Comparison of ENCODE assay signal across 8 mouse cellular contexts in genomic region chr7:6937040-6937439, GRCm38 (mm10). TPM values are rescaled to one million over a fixed set of nuclear protein-coding genes. Genes with fewer than 3 reads are reported as not detected.
A peak's percentile ranks its signal among the peaks of the same experiment; 100 is the strongest.
DNase-seq lines count a peak whose midpoint lies in the region; ATAC-seq and TF ChIP-seq lines count a peak whose summit lies in the region.

No protein-coding gene starts in this region.

- no peak overlapping the region for H3K9ac ChIP-seq in liver, embryonic 11.5 days (ENCODE audit: low read depth, low read length)
- no peak overlapping the region for H3K9ac ChIP-seq in intestine, embryonic 15.5 days
- no peak overlapping the region for H3K9ac ChIP-seq in midbrain, embryonic 11.5 days (ENCODE audit: low read length)

- DNase-seq in liver: peak; percentile 65
- no peak for DNase-seq in liver, embryonic 11.5 days (ENCODE audit: low spot score)
- peak; percentile 88 to 92 for DNase-seq in cerebellum, postnatal 10 days
- DNase-seq in frontal cortex, postnatal 25 days (ENCODE audit: low spot score in 2 of 2): peak; percentile 62 to 71
- peak; percentile 34 to 50 for DNase-seq in left cerebral cortex, adult 8-10 months (ENCODE audit: low spot score in 2 of 2)
- peak; percentile 94 for DNase-seq in midbrain, embryonic 11.5 days (ENCODE audit: low spot score, missing footprints)

- ATAC-seq in liver, embryonic 11.5 days (replicated peaks; ENCODE audit: low FRiP score): no peak
- peak; percentile 58; the same call in 1 of the 2 replicates for ATAC-seq in intestine, embryonic 15.5 days
- ATAC-seq in midbrain, embryonic 11.5 days (ENCODE audit: low FRiP score): peak; percentile 62

- no peaks in the 10 kb centered on the region for H3K4me1 ChIP-seq in liver, embryonic 11.5 days (replicated peaks; ENCODE audit: control insufficient read depth, insufficient read depth, low read length)
- H3K4me1 ChIP-seq in intestine, embryonic 15.5 days (replicated peaks): no peaks in the 10 kb centered on the region
- H3K4me1 ChIP-seq in midbrain, embryonic 11.5 days (ENCODE audit: control insufficient read depth, insufficient read depth, low read length): no peaks in the 10 kb centered on the region
- no peaks in the 10 kb centered on the region for H3K4me1 ChIP-seq in small intestine, adult 2 months (ENCODE audit: control insufficient read depth, insufficient read depth, insufficient read length, low read length)

- no peak overlapping the region for H3K27ac ChIP-seq in liver, embryonic 11.5 days (ENCODE audit: low read depth, low read length)
- H3K27ac ChIP-seq in intestine, embryonic 15.5 days: no peak overlapping the region
- H3K27ac ChIP-seq in midbrain, embryonic 11.5 days (ENCODE audit: low read depth, low read length): no peak overlapping the region
- no peak overlapping the region for H3K27ac ChIP-seq in small intestine, adult 2 months (ENCODE audit: insufficient read depth, low read depth, low read length)

- no peak overlapping the region for H3K4me3 ChIP-seq in liver, embryonic 11.5 days (ENCODE audit: low read depth, low read length)
- H3K4me3 ChIP-seq in intestine, embryonic 15.5 days (replicated peaks): no peak overlapping the region
- H3K4me3 ChIP-seq in midbrain, embryonic 11.5 days (ENCODE audit: low read depth, low read length): no peak overlapping the region
- H3K4me3 ChIP-seq in small intestine, adult 2 months (ENCODE audit: low read depth, low read length): no peak overlapping the region

- no peak overlapping the region for H3K4me2 ChIP-seq in liver, embryonic 11.5 days
- H3K4me2 ChIP-seq in intestine, embryonic 15.5 days (replicated peaks): no peak overlapping the region
- H3K4me2 ChIP-seq in midbrain, embryonic 11.5 days: no peak overlapping the region

- H3K27me3 ChIP-seq in liver, embryonic 11.5 days (replicated peaks; ENCODE audit: control insufficient read depth, insufficient read depth, low read length): no peaks in the 10 kb centered on the region
- no peaks in the 10 kb centered on the region for H3K27me3 ChIP-seq in intestine, embryonic 15.5 days (replicated peaks)
- no peaks in the 10 kb centered on the region for H3K27me3 ChIP-seq in midbrain, embryonic 11.5 days (ENCODE audit: control insufficient read depth, insufficient read depth, low read length)
- H3K27me3 ChIP-seq in small intestine, adult 2 months (ENCODE audit: control insufficient read depth, insufficient read depth, low read length): no peaks in the 10 kb centered on the region

- H3K9me3 ChIP-seq in liver, embryonic 11.5 days (ENCODE audit: control insufficient read depth, low read length): no peaks in the 10 kb centered on the region
- H3K9me3 ChIP-seq in intestine, embryonic 15.5 days: no peaks in the 10 kb centered on the region
- no peaks in the 10 kb centered on the region for H3K9me3 ChIP-seq in midbrain, embryonic 11.5 days (ENCODE audit: control insufficient read depth, low read length)

- TF ChIP-seq CTCF in small intestine, adult 2 months (IDR thresholded peaks at IDR 0.05; ENCODE audit: extremely low read depth, insufficient read length, insufficient replicate concordance, low read depth, low read length): peak; percentile 68; the same call in 1 of the 2 replicates

- 46% methylated on average over 11 of the region's 11 CpGs for WGBS in liver, embryonic 11.5 days
- WGBS in intestine, embryonic 15.5 days: 37% methylated on average over 11 of the region's 11 CpGs
- WGBS in midbrain, embryonic 11.5 days: 50% methylated on average over 11 of the region's 11 CpGs
- WGBS in small intestine, adult 2 months: 27% methylated on average over 11 of the region's 11 CpGs

- TF ChIP-seq POLR2A in small intestine, adult 2 months (IDR thresholded peaks at IDR 0.05; ENCODE audit: low read depth, low read length): no peak

- H3K36me3 ChIP-seq in liver, embryonic 11.5 days (ENCODE audit: control insufficient read depth, insufficient read depth, low read length): no peaks in the 10 kb centered on the region
- no peaks in the 10 kb centered on the region for H3K36me3 ChIP-seq in intestine, embryonic 15.5 days
- H3K36me3 ChIP-seq in midbrain, embryonic 11.5 days (ENCODE audit: control insufficient read depth, insufficient read depth, low read length): no peaks in the 10 kb centered on the region
- no peaks in the 10 kb centered on the region for H3K36me3 ChIP-seq in small intestine, adult 2 months (ENCODE audit: control insufficient read depth, insufficient read depth, low read length)

RNA-seq across cellular contexts. Expression of gene Aurkc, which starts 58.1 kb away (rescaled TPM):
- not detected in 2 replicates for polyA plus RNA-seq in liver, embryonic 11.5 days (2014; fragmentation: Nextera tagmentation; extraction: Ambion mirVana)
- polyA plus RNA-seq in intestine, embryonic 15.5 days (2015; fragmentation: Nextera tagmentation; extraction: Ambion mirVana): not detected in 2 replicates
- total RNA-seq in left cerebral cortex, adult 8-10 months (2022): under 1 TPM in 1 of 4 experiments, not detected in 3; 0.62 TPM
- not detected in 2 replicates for polyA plus RNA-seq in midbrain, embryonic 11.5 days (2014; fragmentation: Nextera tagmentation; extraction: Ambion mirVana)
- polyA plus RNA-seq in small intestine, adult 2 months (2012; rRNA removed): not detected in 2 replicates
